Mouse (Mus musculus) liver, embryonic 15.5 days (tissue): ENCODE data around the gene Mmel1. TPM values are rescaled to one million over a fixed set of nuclear protein-coding genes. Genes with fewer than 3 reads are reported as not detected.

Source experiments
- ATAC-seq: fragments of 200-750 bp; cut with Nextera tagmentation; 2 replicates; pipeline ENCODE4 v1.8.0; 2017; ENCODE audit warnings: moderate number of reproducible peaks, mild to moderate bottlenecking, moderate library complexity; ENCODE audit not compliant: insufficient read depth
- H3K27ac ChIP-seq: fragments of 300-500 bp; sonication (generic); replicated peaks from 2 replicates; pipeline ENCODE4 v1.5.1; 2015; ENCODE audit warnings: mild to moderate bottlenecking, inconsistent platforms
- H3K27me3 ChIP-seq: fragments of 300-500 bp; sonication (generic); 2 replicates; pipeline ENCODE4 v1.6.1; 2015; ENCODE audit warnings: mild to moderate bottlenecking, inconsistent platforms
- H3K36me3 ChIP-seq: fragments of 300-500 bp; sonication (generic); replicated peaks from 2 replicates; pipeline ENCODE4 v1.6.1; 2015; ENCODE audit warnings: moderate library complexity, mild to moderate bottlenecking, inconsistent platforms
- H3K4me1 ChIP-seq: fragments of 300-500 bp; sonication (generic); replicated peaks from 2 replicates; pipeline ENCODE4 v1.6.1; 2015; ENCODE audit warnings: inconsistent platforms
- H3K4me2 ChIP-seq: fragments of 300-500 bp; sonication (generic); 2 replicates; pipeline ENCODE4 v1.6.1; 2015; ENCODE audit warnings: moderate library complexity, mild to moderate bottlenecking, inconsistent platforms
- H3K4me3 ChIP-seq: fragments of 300-500 bp; sonication (generic); replicated peaks from 2 replicates; pipeline ENCODE4 v1.5.1; 2015; ENCODE audit warnings: mild to moderate bottlenecking, inconsistent platforms
- H3K9ac ChIP-seq: fragments of 300-500 bp; sonication (generic); 2 replicates; pipeline ENCODE4 v1.6.1; 2015; ENCODE audit warnings: moderate library complexity, mild to moderate bottlenecking, inconsistent platforms
- H3K9me3 ChIP-seq: fragments of 300-500 bp; sonication (generic); replicated peaks from 2 replicates; pipeline ENCODE4 v1.6.1; 2016; ENCODE audit warnings: inconsistent platforms
- WGBS: fragments of 180-500 bp; shearing (Covaris S2); methylation state at CpG from one replicate; pipeline ENCODE4 v1.1.7; 2015; ENCODE audit warnings: mixed read lengths; ENCODE audit not compliant: insufficient replicate concordance; 5-methylcytosine and 5-hydroxymethylcytosine counted together
- polyA plus RNA-seq: library from polyadenylated mRNA; unstranded; fragments of >200 nt; fragmentation: Nextera tagmentation; extraction: Ambion mirVana; gene quantifications from 2 replicates; pipeline ENCODE4 v1.2.1, GENCODE M21; 2015

The Mmel1 gene
- polyA plus RNA-seq, 1 experiment from 2014 or later: 2.3 TPM

GRCm38 (mm10) chr4:154941831-154942230, 72.4 kb downstream of the Mmel1 start:
- Histone ChIP-seq H3K36me3 (no peaks in the 10 kb centered on the region), H3K9me3 (0 out of 2 replicates have a peak, but pooled peaks cover 4% of the 10 kb centered on the region), H3K27me3 (peaks cover 34% of the 10 kb centered on the region), H3K4me2 (no peak overlapping the region), H3K4me1 (peaks cover 17% of the 10 kb centered on the region), H3K27ac (no peak overlapping the region), H3K9ac (no peak overlapping the region), H3K4me3 (no peak overlapping the region)
- no peak for ATAC-seq
- 74% methylated on average over 5 of the region's 5 CpGs for WGBS

GRCm38 (mm10) chr4:154942632-154943322, 73.4 kb downstream of the Mmel1 start:
- WGBS: 71% methylated on average over 10 of the region's 10 CpGs
- peaks cover 39% of the 10 kb centered on the region for H3K27me3 ChIP-seq
- 0 out of 2 replicates have a peak, but pooled peaks cover 4% of the 10 kb centered on the region for H3K9me3 ChIP-seq
- H3K4me2 ChIP-seq: no peak overlapping the region
- no peak overlapping the region for H3K9ac ChIP-seq
- H3K4me3 ChIP-seq: no peak overlapping the region
- H3K4me1 ChIP-seq: peaks cover 17% of the 10 kb centered on the region
- no peak overlapping the region for H3K27ac ChIP-seq
- no peak for ATAC-seq
- no peaks in the 10 kb centered on the region for H3K36me3 ChIP-seq

GRCm38 (mm10) chr4:154943323-154944039, 74.1 kb downstream of the Mmel1 start:
- peak overlapping the region; percentile 30; the same call in 1 of the 2 replicates for H3K4me2 ChIP-seq
- peaks cover 17% of the 10 kb centered on the region for H3K4me1 ChIP-seq
- 0 out of 2 replicates have a peak, but pooled peaks cover 4% of the 10 kb centered on the region for H3K9me3 ChIP-seq
- ATAC-seq: no peak
- 73% methylated on average over 6 of the region's 6 CpGs for WGBS
- H3K27ac ChIP-seq: peak overlapping the region; percentile 72
- H3K27me3 ChIP-seq: peaks cover 45% of the 10 kb centered on the region
- peak overlapping the region; percentile 35; the same call in 1 of the 2 replicates for H3K9ac ChIP-seq
- H3K36me3 ChIP-seq: no peaks in the 10 kb centered on the region
- H3K4me3 ChIP-seq: no peak overlapping the region

- 15% methylated on average over 2 of the region's 2 CpGs for WGBS
- ATAC-seq: peak; percentile 85
- H3K4me2 ChIP-seq: peak overlapping the region; percentile 30
These were observed 74.8 kb downstream of the Mmel1 start for GRCm38 (mm10) chr4:154944121-154944590.

More at GRCm38 (mm10) chr4:154944121-154944590, 74.8 kb downstream of the Mmel1 start:
- Histone ChIP-seq H3K9me3 (0 out of 2 replicates have a peak, but pooled peaks cover 4% of the 10 kb centered on the region), H3K4me1 (peaks cover 17% of the 10 kb centered on the region), H3K4me3 (no peak overlapping the region), H3K9ac (peak overlapping the region; percentile 35), H3K27me3 (peaks cover 52% of the 10 kb centered on the region), H3K36me3 (no peaks in the 10 kb centered on the region), H3K27ac (peak overlapping the region; percentile 72)

Other genes starting within 250 kb of the Mmel1 start
- gene Prdm16, start 232.7 kb upstream of the Mmel1 start, polyA plus RNA-seq: 1.5 and 2.0 TPM in 2 replicates
- gene Actrt2, start 201.7 kb upstream of the Mmel1 start, polyA plus RNA-seq: not detected in 2 replicates
- gene Ttc34, start 32.1 kb upstream of the Mmel1 start, polyA plus RNA-seq: not detected in 2 replicates
- gene Fam213b, start 29.6 kb downstream of the Mmel1 start, polyA plus RNA-seq: 8.1 and 9.0 TPM in 2 replicates
- 56.7 and 64.6 TPM in 2 replicates for gene Tnfrsf14, start 59.0 kb downstream of the Mmel1 start, polyA plus RNA-seq
- gene Hes5, start 91.3 kb downstream of the Mmel1 start, polyA plus RNA-seq: 0.15 and 0.17 TPM in 2 replicates
- gene Pank4, start 94.5 kb downstream of the Mmel1 start, polyA plus RNA-seq: 21.7 and 24.4 TPM in 2 replicates
- 0.14 TPM in 1 of 2 replicates, not detected in the other for gene Plch2, start 187.2 kb downstream of the Mmel1 start, polyA plus RNA-seq
- gene Pex10, start 197.4 kb downstream of the Mmel1 start, polyA plus RNA-seq: 7.5 and 8.3 TPM in 2 replicates
- gene Rer1, start 216.8 kb downstream of the Mmel1 start, polyA plus RNA-seq: 78.0 and 81.0 TPM in 2 replicates
- gene Morn1, start 217.0 kb downstream of the Mmel1 start, polyA plus RNA-seq: 0.88 and 1.1 TPM in 2 replicates